In genomic region chr4:155770626-155771025, GRCm38 (mm10) we compare ENCODE assay signal across 8 mouse cellular contexts. TPM values are rescaled to one million over a fixed set of nuclear protein-coding genes. Genes with fewer than 3 reads are reported as not detected.
DNase-seq lines count a peak whose midpoint lies in the region; ATAC-seq and TF ChIP-seq lines count a peak whose summit lies in the region.

No protein-coding gene starts in this region.

- no peak for DNase-seq in heart, postnatal 25 days (ENCODE audit: low spot score)
- no peak for DNase-seq in midbrain, embryonic 11.5 days (ENCODE audit: low spot score, missing footprints)
- no peak for DNase-seq in adrenal gland, postnatal 36 days
- no peak for DNase-seq in layer of hippocampus, adult 9-10 months (ENCODE audit: low spot score)
- DNase-seq in frontal cortex, postnatal 36 days (ENCODE audit: low spot score in 2 of 2), result no peak

- H3K9me3 ChIP-seq in heart, embryonic 13.5 days, result no peaks in the 10 kb centered on the region
- H3K9me3 ChIP-seq in hindbrain, embryonic 15.5 days, result no peaks in the 10 kb centered on the region
- no peaks in the 10 kb centered on the region for H3K9me3 ChIP-seq in midbrain, embryonic 11.5 days (ENCODE audit: control insufficient read depth, low read length)

- WGBS in heart, embryonic 13.5 days, result 39% methylated on average over 24 of the region's 24 CpGs
- 38% methylated on average over 24 of the region's 24 CpGs for WGBS in hindbrain, embryonic 15.5 days
- 44% methylated on average over 24 of the region's 24 CpGs for WGBS in midbrain, embryonic 11.5 days

- H3K27me3 ChIP-seq in heart, embryonic 13.5 days (replicated peaks), result peaks cover 46% of the 10 kb centered on the region
- peaks cover 12% of the 10 kb centered on the region for H3K27me3 ChIP-seq in hindbrain, embryonic 15.5 days
- peaks cover 21% of the 10 kb centered on the region for H3K27me3 ChIP-seq in midbrain, embryonic 11.5 days (ENCODE audit: control insufficient read depth, insufficient read depth, low read length)

- H3K36me3 ChIP-seq in heart, embryonic 13.5 days, result no peaks in the 10 kb centered on the region
- H3K36me3 ChIP-seq in hindbrain, embryonic 15.5 days, result no peaks in the 10 kb centered on the region
- H3K36me3 ChIP-seq in midbrain, embryonic 11.5 days (ENCODE audit: control insufficient read depth, insufficient read depth, low read length), result no peaks in the 10 kb centered on the region

- TF ChIP-seq POLR2A in cortical plate, adult 2 months (IDR thresholded peaks at IDR 0.05; ENCODE audit: extremely low read depth, insufficient read depth, low read length), result no peak

- TF ChIP-seq CTCF in cortical plate, adult 2 months (IDR thresholded peaks at IDR 0.05; ENCODE audit: extremely low read depth, insufficient read depth, low read length), result no peak

- intact Hi-C loops in heart, postnatal 25 days (cut with DNase I), result loop anchor here (1.0 to 2.0 kb wide), 2 partner anchors 15 to 50 kb away; partner anchors contain the start of gene Tmem88b

- ATAC-seq in heart, embryonic 13.5 days (ENCODE audit: extremely low read depth, insufficient number of reproducible peaks, low FRiP score, low TSS enrichment), result no peak
- peak; percentile 8; the same call in 1 of the 2 replicates for ATAC-seq in hindbrain, embryonic 15.5 days (ENCODE audit: low FRiP score, low read depth)
- no peak for ATAC-seq in midbrain, embryonic 11.5 days (ENCODE audit: low FRiP score)

- peaks cover 32% of the 10 kb centered on the region for H3K4me1 ChIP-seq in heart, embryonic 13.5 days
- H3K4me1 ChIP-seq in cortical plate, adult 2 months (ENCODE audit: control insufficient read depth, insufficient read depth, low read length), result peaks cover 4% of the 10 kb centered on the region; the same call in 1 of the 2 replicates
- peaks cover 38% of the 10 kb centered on the region for H3K4me1 ChIP-seq in hindbrain, embryonic 15.5 days (replicated peaks)
- H3K4me1 ChIP-seq in midbrain, embryonic 11.5 days (ENCODE audit: control insufficient read depth, insufficient read depth, low read length), result peaks cover 12% of the 10 kb centered on the region

- H3K9ac ChIP-seq in heart, embryonic 13.5 days, result peak overlapping the region; percentile 92
- peak overlapping the region; percentile 77 for H3K9ac ChIP-seq in hindbrain, embryonic 15.5 days
- peak overlapping the region; percentile 81 for H3K9ac ChIP-seq in midbrain, embryonic 11.5 days (ENCODE audit: low read length)

- peak overlapping the region; percentile 67 for H3K4me3 ChIP-seq in heart, embryonic 13.5 days
- H3K4me3 ChIP-seq in cortical plate, adult 2 months (ENCODE audit: insufficient read depth, low read length), result peak overlapping the region; percentile 42; the same call in 1 of the 2 replicates
- H3K4me3 ChIP-seq in hindbrain, embryonic 15.5 days, result peak overlapping the region; percentile 50
- H3K4me3 ChIP-seq in midbrain, embryonic 11.5 days (ENCODE audit: low read depth, low read length), result peak overlapping the region; percentile 49

- peak overlapping the region; percentile 92 for H3K4me2 ChIP-seq in heart, embryonic 13.5 days
- peak overlapping the region; percentile 87 for H3K4me2 ChIP-seq in hindbrain, embryonic 15.5 days
- peak overlapping the region; percentile 76 for H3K4me2 ChIP-seq in midbrain, embryonic 11.5 days

- no peak overlapping the region for H3K27ac ChIP-seq in heart, embryonic 13.5 days (replicated peaks)
- 0 out of 2 replicates have a peak overlapping the region, but pooled peaks have one; percentile 31 for H3K27ac ChIP-seq in cortical plate, adult 2 months (ENCODE audit: insufficient read depth, low read length)
- 0 out of 2 replicates have a peak overlapping the region, but pooled peaks have one; percentile 72 for H3K27ac ChIP-seq in hindbrain, embryonic 15.5 days (replicated peaks)
- H3K27ac ChIP-seq in midbrain, embryonic 11.5 days (ENCODE audit: low read depth, low read length), result no peak overlapping the region

RNA-seq across cellular contexts. Expression of gene Vwa1, which starts 3.9 kb away (rescaled TPM):
- 3.5 and 3.7 TPM in 2 replicates for polyA plus RNA-seq in heart, embryonic 13.5 days (2015; fragmentation: Nextera tagmentation; extraction: Ambion mirVana)
- total RNA-seq in heart, postnatal 25 days (2021), result 1 to 10 TPM; 7.9 to 9.4 TPM
- 29.8 and 32.1 TPM in 2 replicates for polyA plus RNA-seq in cortical plate, adult 2 months (2012; rRNA removed)
- 32.2 and 33.7 TPM in 2 replicates for polyA plus RNA-seq in hindbrain, embryonic 15.5 days (2015; fragmentation: Nextera tagmentation; extraction: Ambion mirVana)
- polyA plus RNA-seq in midbrain, embryonic 11.5 days (2014; fragmentation: Nextera tagmentation; extraction: Ambion mirVana), result 9.1 and 9.9 TPM in 2 replicates
- total RNA-seq in adrenal gland, postnatal 36 days (2021), result 1 to 10 TPM; 3.4 to 6.0 TPM

RNA-seq across cellular contexts. Expression of gene Atad3a, which starts 9.7 kb away (rescaled TPM):
- polyA plus RNA-seq in heart, embryonic 13.5 days (2015; fragmentation: Nextera tagmentation; extraction: Ambion mirVana), result 87.7 and 93.2 TPM in 2 replicates
- total RNA-seq in heart, postnatal 25 days (2021), result 10 to 100 TPM; 49.6 to 50.3 TPM
- polyA plus RNA-seq in cortical plate, adult 2 months (2012; rRNA removed), result 84.4 and 93.0 TPM in 2 replicates
- 92.0 and 99.4 TPM in 2 replicates for polyA plus RNA-seq in hindbrain, embryonic 15.5 days (2015; fragmentation: Nextera tagmentation; extraction: Ambion mirVana)
- 84.5 and 84.6 TPM in 2 replicates for polyA plus RNA-seq in midbrain, embryonic 11.5 days (2014; fragmentation: Nextera tagmentation; extraction: Ambion mirVana)
- total RNA-seq in adrenal gland, postnatal 36 days (2021), result 10 to 100 TPM; 83.2 to 94.1 TPM

RNA-seq across cellular contexts. Expression of gene Tmem88b, which starts 15.0 kb away (rescaled TPM):
- polyA plus RNA-seq in heart, embryonic 13.5 days (2015; fragmentation: Nextera tagmentation; extraction: Ambion mirVana), result 4.2 and 5.3 TPM in 2 replicates
- under 1 TPM; 0.75 to 0.84 TPM for total RNA-seq in heart, postnatal 25 days (2021)
- polyA plus RNA-seq in cortical plate, adult 2 months (2012; rRNA removed), result 39.2 and 50.5 TPM in 2 replicates
- 0.98 and 1.2 TPM in 2 replicates for polyA plus RNA-seq in hindbrain, embryonic 15.5 days (2015; fragmentation: Nextera tagmentation; extraction: Ambion mirVana)
- polyA plus RNA-seq in midbrain, embryonic 11.5 days (2014; fragmentation: Nextera tagmentation; extraction: Ambion mirVana), result 0.14 and 0.21 TPM in 2 replicates
- total RNA-seq in adrenal gland, postnatal 36 days (2021), result under 1 TPM; 0.30 to 0.56 TPM

RNA-seq across cellular contexts. Expression of gene Ankrd65, which starts 19.6 kb away (rescaled TPM):
- not detected in 2 replicates for polyA plus RNA-seq in heart, embryonic 13.5 days (2015; fragmentation: Nextera tagmentation; extraction: Ambion mirVana)
- total RNA-seq in heart, postnatal 25 days (2021), result not detected
- polyA plus RNA-seq in cortical plate, adult 2 months (2012; rRNA removed), result not detected in 2 replicates
- polyA plus RNA-seq in hindbrain, embryonic 15.5 days (2015; fragmentation: Nextera tagmentation; extraction: Ambion mirVana), result not detected in 2 replicates
- not detected in 2 replicates for polyA plus RNA-seq in midbrain, embryonic 11.5 days (2014; fragmentation: Nextera tagmentation; extraction: Ambion mirVana)
- not detected for total RNA-seq in adrenal gland, postnatal 36 days (2021)

RNA-seq across cellular contexts. Expression of gene Mrpl20, which starts 32.1 kb away (rescaled TPM):
- 138 and 157 TPM in 2 replicates for polyA plus RNA-seq in heart, embryonic 13.5 days (2015; fragmentation: Nextera tagmentation; extraction: Ambion mirVana)
- total RNA-seq in heart, postnatal 25 days (2021), result 10 to 100 TPM; 75.0 to 78.0 TPM
- 105 and 110 TPM in 2 replicates for polyA plus RNA-seq in cortical plate, adult 2 months (2012; rRNA removed)
- 248 and 265 TPM in 2 replicates for polyA plus RNA-seq in hindbrain, embryonic 15.5 days (2015; fragmentation: Nextera tagmentation; extraction: Ambion mirVana)
- 225 and 243 TPM in 2 replicates for polyA plus RNA-seq in midbrain, embryonic 11.5 days (2014; fragmentation: Nextera tagmentation; extraction: Ambion mirVana)
- total RNA-seq in adrenal gland, postnatal 36 days (2021), result 100 to 1,000 TPM; 133 to 141 TPM

Comparison
In these comparisons a context has a peak if more than half of its experiments do, and no peak if none do; other contexts are left out.
1. H3K27ac ChIP-seq: peak in cortical plate, adult 2 months (single experiment) and hindbrain, embryonic 15.5 days (single experiment); none in heart, embryonic 13.5 days (single experiment) and midbrain, embryonic 11.5 days (single experiment).
2. Peak in every context shown above with its lines, with median percentiles within 50 percentile points of each other: H3K4me2 ChIP-seq, H3K4me3 ChIP-seq and H3K9ac ChIP-seq.